Mouse (Mus musculus) heart, adult 2 months (tissue): ENCODE measurements around the gene Atp6v1e2.

Experiments
- CTCF ChIP-seq: fragments of 200-600 bp; IDR thresholded peaks from 2 replicates; pipeline ENCODE4 v1.8.1; 2022; ENCODE audit warnings: antibody characterized with exemption, mild to moderate bottlenecking, moderate library complexity
- POLR2A ChIP-seq: fragments of 200-500 bp; IDR thresholded peaks from 2 replicates; pipeline ENCODE4 v1.6.1; 2011; ENCODE audit warnings: mild to moderate bottlenecking, low read depth, low read length, control low read depth; ENCODE audit not compliant: insufficient read depth

- no peak for TF ChIP-seq CTCF
- 0 out of 2 replicates have a peak, but pooled peaks have one; percentile 34 for TF ChIP-seq POLR2A
These were observed 13.7 kb upstream of the Atp6v1e2 start for GRCm38 (mm10) chr17:86961301-86961841.
